Mouse (Mus musculus): ENCODE results near the gene Gm1673. TPM values are rescaled to one million over a fixed set of nuclear protein-coding genes. Genes with fewer than 3 reads are reported as not detected.

Gm1673 gene
- polyA plus RNA-seq, 1 experiment from 2014 or later, result 213 TPM

GRCm38 (mm10) chr5:33998505-33998877 is 15.3 kb downstream of the Gm1673 start:
- ATAC-seq (ENCODE audit: insufficient number of reproducible peaks, insufficient read depth, low FRiP score, low TSS enrichment), result no peak
- H3K36me3 ChIP-seq, result no peaks in the 10 kb centered on the region
- H3K27me3 ChIP-seq, result peaks cover 64% of the 10 kb centered on the region
- H3K4me3 ChIP-seq, result no peak overlapping the region
- H3K27ac ChIP-seq, result no peak overlapping the region
- 78% methylated on average over 3 of the region's 3 CpGs for WGBS
- no peak overlapping the region for H3K9ac ChIP-seq
- no peak overlapping the region for H3K4me2 ChIP-seq (replicated peaks)
- H3K9me3 ChIP-seq, result no peaks in the 10 kb centered on the region
- H3K4me1 ChIP-seq, result peaks cover 6% of the 10 kb centered on the region; the same call in 1 of the 2 replicates

- H3K4me2 ChIP-seq (replicated peaks), result no peak overlapping the region
- no peaks in the 10 kb centered on the region for H3K9me3 ChIP-seq
- no peak overlapping the region for H3K9ac ChIP-seq
- no peak for ATAC-seq (ENCODE audit: insufficient number of reproducible peaks, insufficient read depth, low FRiP score, low TSS enrichment)
- no peak overlapping the region for H3K27ac ChIP-seq
- H3K36me3 ChIP-seq, result no peaks in the 10 kb centered on the region
- peaks cover 6% of the 10 kb centered on the region; the same call in 1 of the 2 replicates for H3K4me1 ChIP-seq
- no peak overlapping the region for H3K4me3 ChIP-seq
- peaks cover 56% of the 10 kb centered on the region for H3K27me3 ChIP-seq
- WGBS, result 88% methylated on average over 6 of the region's 6 CpGs
Measured at GRCm38 (mm10) chr5:33999466-34000090, 16.3 kb downstream of the Gm1673 start.

DNA sequence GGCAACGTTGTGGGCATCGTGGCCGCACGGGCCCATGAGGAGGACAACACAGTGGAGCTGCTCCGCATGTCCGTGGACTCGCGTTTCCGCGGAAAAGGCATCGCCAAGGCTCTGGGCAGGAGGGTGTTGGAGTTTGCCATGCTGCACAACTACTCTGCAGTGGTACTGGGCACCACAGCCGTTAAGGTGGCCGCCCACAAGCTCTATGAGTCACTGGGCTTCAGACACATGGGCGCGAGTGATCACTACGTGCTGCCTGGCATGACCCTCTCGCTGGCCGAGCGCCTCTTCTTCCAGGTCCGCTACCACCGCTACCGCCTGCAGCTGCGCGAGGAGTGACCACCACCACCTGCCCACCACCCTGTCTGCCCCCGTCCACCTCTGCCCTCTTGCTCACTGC is 17.6 kb downstream of the Gm1673 start:
- Histone ChIP-seq H3K4me3 (no peak overlapping the region), H3K4me1 (peaks cover 6% of the 10 kb centered on the region; the same call in 1 of the 2 replicates), H3K9me3 (no peaks in the 10 kb centered on the region), H3K4me2 (replicated peaks) (no peak overlapping the region), H3K36me3 (no peaks in the 10 kb centered on the region), H3K27me3 (peaks cover 44% of the 10 kb centered on the region), H3K9ac (no peak overlapping the region), H3K27ac (no peak overlapping the region)
- no peak for ATAC-seq (ENCODE audit: insufficient number of reproducible peaks, insufficient read depth, low FRiP score, low TSS enrichment)
- 94% methylated on average over 25 of the region's 25 CpGs for WGBS

DNA sequence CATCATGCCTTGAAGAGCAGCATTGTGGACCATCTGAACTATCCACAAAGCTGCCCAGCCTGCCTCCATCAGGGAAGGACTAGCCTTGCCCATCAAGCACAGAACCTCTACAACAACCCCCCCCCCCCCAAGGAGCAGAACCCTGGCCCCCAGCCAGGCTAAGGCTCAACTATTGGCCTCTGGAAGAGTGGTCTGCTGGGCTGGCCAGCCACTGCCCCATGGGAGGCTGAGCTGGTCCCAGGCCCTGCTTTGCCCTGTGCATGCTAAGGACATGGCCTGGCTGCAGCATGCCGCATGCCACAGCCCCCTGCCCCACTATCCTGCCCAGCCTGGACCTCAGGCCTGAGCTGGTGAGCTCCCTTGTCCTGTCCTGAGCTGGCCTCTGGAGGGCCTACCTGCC is 18.2 kb downstream of the Gm1673 start:
- no peak overlapping the region for H3K4me2 ChIP-seq (replicated peaks)
- no peak overlapping the region for H3K27ac ChIP-seq
- ATAC-seq (ENCODE audit: insufficient number of reproducible peaks, insufficient read depth, low FRiP score, low TSS enrichment), result no peak
- no peak overlapping the region for H3K4me3 ChIP-seq
- peaks cover 6% of the 10 kb centered on the region; the same call in 1 of the 2 replicates for H3K4me1 ChIP-seq
- peaks cover 38% of the 10 kb centered on the region for H3K27me3 ChIP-seq
- H3K9ac ChIP-seq, result no peak overlapping the region
- H3K36me3 ChIP-seq, result no peaks in the 10 kb centered on the region
- no peaks in the 10 kb centered on the region for H3K9me3 ChIP-seq
- 92% methylated on average over 1 of the region's 1 CpGs for WGBS

- Histone ChIP-seq H3K4me3 (no peak overlapping the region), H3K9me3 (no peaks in the 10 kb centered on the region), H3K9ac (no peak overlapping the region), H3K4me2 (replicated peaks) (no peak overlapping the region), H3K36me3 (no peaks in the 10 kb centered on the region), H3K27me3 (peaks cover 25% of the 10 kb centered on the region), H3K4me1 (no peaks in the 10 kb centered on the region), H3K27ac (no peak overlapping the region)
- WGBS, result 88% methylated on average over 4 of the region's 4 CpGs
- no peak for ATAC-seq (ENCODE audit: insufficient number of reproducible peaks, insufficient read depth, low FRiP score, low TSS enrichment)
Measured at GRCm38 (mm10) chr5:34002636-34003035, 19.4 kb downstream of the Gm1673 start.

GRCm38 (mm10) chr5:34004618-34005017 is 21.4 kb downstream of the Gm1673 start:
- Histone ChIP-seq H3K4me2 (replicated peaks) (no peak overlapping the region), H3K4me1 (no peaks in the 10 kb centered on the region), H3K9ac (no peak overlapping the region), H3K27ac (no peak overlapping the region), H3K36me3 (no peaks in the 10 kb centered on the region), H3K4me3 (no peak overlapping the region), H3K27me3 (peaks cover 5% of the 10 kb centered on the region), H3K9me3 (no peaks in the 10 kb centered on the region)
- WGBS, result 83% methylated on average over 5 of the region's 5 CpGs
- ATAC-seq (ENCODE audit: insufficient number of reproducible peaks, insufficient read depth, low FRiP score, low TSS enrichment), result no peak

- 88% methylated on average over 4 of the region's 4 CpGs for WGBS
- Histone ChIP-seq H3K4me1 (no peaks in the 10 kb centered on the region), H3K27ac (no peak overlapping the region), H3K27me3 (no peaks in the 10 kb centered on the region), H3K9me3 (no peaks in the 10 kb centered on the region), H3K9ac (no peak overlapping the region), H3K4me3 (no peak overlapping the region), H3K36me3 (no peaks in the 10 kb centered on the region), H3K4me2 (replicated peaks) (no peak overlapping the region)
- ATAC-seq (ENCODE audit: insufficient number of reproducible peaks, insufficient read depth, low FRiP score, low TSS enrichment), result no peak
Measured at GRCm38 (mm10) chr5:34006832-34007231, 23.6 kb downstream of the Gm1673 start.

- ATAC-seq (ENCODE audit: insufficient number of reproducible peaks, insufficient read depth, low FRiP score, low TSS enrichment), result no peak
Measured at GRCm38 (mm10) chr5:34007392-34007941, 24.2 kb downstream of the Gm1673 start.

DNA sequence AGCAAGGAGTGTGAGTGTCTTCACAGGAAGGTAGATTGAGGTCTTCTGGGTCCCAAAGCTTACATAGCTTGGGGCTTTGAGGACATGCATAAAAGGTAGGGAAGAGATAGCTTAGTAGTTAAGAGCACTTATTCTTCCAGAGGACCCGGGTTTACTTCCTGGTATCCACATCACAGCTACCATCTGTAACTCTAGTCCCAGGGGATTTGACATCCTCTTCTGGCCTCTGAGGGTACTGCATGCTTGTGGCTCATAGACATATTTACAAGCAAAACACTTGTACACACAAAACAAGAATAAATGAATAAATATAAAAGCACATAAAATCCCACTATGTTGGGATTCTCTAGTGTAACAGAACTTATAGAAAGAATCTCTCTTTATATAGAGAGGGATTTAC is 31.4 kb downstream of the Gm1673 start:
- Histone ChIP-seq H3K4me3 (no peak overlapping the region), H3K27ac (no peak overlapping the region), H3K9ac (no peak overlapping the region), H3K4me2 (replicated peaks) (no peak overlapping the region), H3K9me3 (no peaks in the 10 kb centered on the region), H3K36me3 (no peaks in the 10 kb centered on the region), H3K27me3 (no peaks in the 10 kb centered on the region), H3K4me1 (no peaks in the 10 kb centered on the region)
- no peak for ATAC-seq (ENCODE audit: insufficient number of reproducible peaks, insufficient read depth, low FRiP score, low TSS enrichment)
- WGBS, result 76% methylated on average over 1 of the region's 1 CpGs

More at GRCm38 (mm10) chr5:34007392-34007941, 24.2 kb downstream of the Gm1673 start:
- 83% methylated on average over 4 of the region's 4 CpGs for WGBS
- Histone ChIP-seq H3K36me3 (no peaks in the 10 kb centered on the region), H3K27me3 (no peaks in the 10 kb centered on the region), H3K9me3 (no peaks in the 10 kb centered on the region), H3K27ac (no peak overlapping the region), H3K9ac (no peak overlapping the region), H3K4me1 (no peaks in the 10 kb centered on the region), H3K4me2 (replicated peaks) (no peak overlapping the region), H3K4me3 (no peak overlapping the region)

- H3K36me3 ChIP-seq, result no peaks in the 10 kb centered on the region
- no peak overlapping the region for H3K27ac ChIP-seq
- no peak overlapping the region for H3K9ac ChIP-seq
- ATAC-seq (ENCODE audit: insufficient number of reproducible peaks, insufficient read depth, low FRiP score, low TSS enrichment), result no peak
- 80% methylated on average over 4 of the region's 4 CpGs for WGBS
- H3K9me3 ChIP-seq, result no peaks in the 10 kb centered on the region
- no peaks in the 10 kb centered on the region for H3K4me1 ChIP-seq
- H3K4me3 ChIP-seq, result no peak overlapping the region
- H3K4me2 ChIP-seq (replicated peaks), result no peak overlapping the region
- H3K27me3 ChIP-seq, result no peaks in the 10 kb centered on the region
Measured at GRCm38 (mm10) chr5:34018968-34019367, 35.7 kb downstream of the Gm1673 start.

DNA sequence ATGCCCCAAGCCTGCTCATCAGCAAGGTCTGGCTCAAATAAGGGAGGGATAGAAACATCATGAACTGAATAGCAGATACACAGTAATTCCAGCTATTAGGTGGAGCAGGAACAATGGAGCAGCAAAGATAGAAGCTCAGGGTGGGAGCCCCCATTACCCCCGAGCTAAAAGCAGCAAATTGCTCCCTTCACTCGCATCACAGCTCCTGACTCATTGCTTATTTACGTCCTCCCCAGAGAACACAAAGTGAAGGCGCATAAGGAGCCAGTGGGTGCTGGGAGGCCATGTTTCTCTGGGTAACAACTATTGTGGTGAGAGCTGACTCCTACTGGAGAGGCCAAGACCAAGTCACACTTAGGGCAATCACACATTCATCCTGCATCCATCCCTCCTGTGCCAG is 46.9 kb downstream of the Gm1673 start:
- WGBS, result 67% methylated on average over 4 of the region's 4 CpGs
- H3K9ac ChIP-seq, result no peak overlapping the region
- no peak overlapping the region for H3K27ac ChIP-seq
- ATAC-seq (ENCODE audit: insufficient number of reproducible peaks, insufficient read depth, low FRiP score, low TSS enrichment), result no peak
- H3K36me3 ChIP-seq, result no peaks in the 10 kb centered on the region
- H3K4me3 ChIP-seq, result no peak overlapping the region
- H3K27me3 ChIP-seq, result no peaks in the 10 kb centered on the region
- no peaks in the 10 kb centered on the region for H3K9me3 ChIP-seq
- no peaks in the 10 kb centered on the region for H3K4me1 ChIP-seq
- no peak overlapping the region for H3K4me2 ChIP-seq (replicated peaks)

GRCm38 (mm10) chr5:34031022-34031421 is 47.8 kb downstream of the Gm1673 start:
- Histone ChIP-seq H3K9ac (no peak overlapping the region), H3K4me3 (no peak overlapping the region), H3K9me3 (no peaks in the 10 kb centered on the region), H3K4me2 (replicated peaks) (no peak overlapping the region), H3K36me3 (no peaks in the 10 kb centered on the region), H3K27me3 (no peaks in the 10 kb centered on the region), H3K4me1 (no peaks in the 10 kb centered on the region), H3K27ac (no peak overlapping the region)
- 72% methylated on average over 6 of the region's 6 CpGs for WGBS
- ATAC-seq (ENCODE audit: insufficient number of reproducible peaks, insufficient read depth, low FRiP score, low TSS enrichment), result no peak
